Mouse (Mus musculus) frontal cortex, postnatal 36 days (tissue): ENCODE results near the gene Mcub.

ENCODE experiments used
- DNase-seq, 2 experiments: peaks; one replicate each; pipeline ENCODE4 v3.0.0; 2022; ENCODE audit warnings: low spot score in 2 of 2

The Mcub gene

GRCm38 (mm10) chr3:129969432-129970395 is at the start of gene Mcub:
TSS of gene Mcub (minus strand) at chr3:129970206.
- DNase-seq, result no peak

- no peak for DNase-seq
Measured at GRCm38 (mm10) chr3:130012943-130013342, 42.9 kb upstream of the Mcub start.

GRCm38 (mm10) chr3:130011236-130011635 is 41.2 kb upstream of the Mcub start:
- DNase-seq, result no peak

GRCm38 (mm10) chr3:130006141-130006540 is 36.1 kb upstream of the Mcub start:
- DNase-seq, result no peak

GRCm38 (mm10) chr3:130000926-130001325 is 30.9 kb upstream of the Mcub start:
- no peak for DNase-seq

GRCm38 (mm10) chr3:129998526-129998925 is 28.5 kb upstream of the Mcub start:
- peak in 1 of 2 experiments; percentile 58 for DNase-seq

- DNase-seq, result peak in 1 of 2 experiments; percentile 25
Measured at GRCm38 (mm10) chr3:129998001-129998400, 28.0 kb upstream of the Mcub start.

GRCm38 (mm10) chr3:129997324-129997723 is 27.3 kb upstream of the Mcub start:
- no peak for DNase-seq

GRCm38 (mm10) chr3:129987297-129987696 is 17.3 kb upstream of the Mcub start:
- DNase-seq, result no peak

GRCm38 (mm10) chr3:129985335-129985734 is 15.3 kb upstream of the Mcub start:
- DNase-seq, result no peak

GRCm38 (mm10) chr3:129984797-129985196 is 14.8 kb upstream of the Mcub start:
- DNase-seq, result no peak

GRCm38 (mm10) chr3:129982271-129982670 is 12.3 kb upstream of the Mcub start:
- no peak for DNase-seq

- no peak for DNase-seq
Measured at GRCm38 (mm10) chr3:129981756-129982155, 11.8 kb upstream of the Mcub start.

- DNase-seq, result no peak
Measured at GRCm38 (mm10) chr3:129979510-129979909, 9.5 kb upstream of the Mcub start.

- DNase-seq, result no peak
Measured at GRCm38 (mm10) chr3:129978716-129979115, 8.7 kb upstream of the Mcub start.

GRCm38 (mm10) chr3:129976317-129976716 is 6.3 kb upstream of the Mcub start:
- no peak for DNase-seq

GRCm38 (mm10) chr3:129970529-129971515 is 816 bp upstream of the Mcub start:
- no peak for DNase-seq

GRCm38 (mm10) chr3:129969031-129969430 is 975 bp downstream of the Mcub start:
- no peak for DNase-seq

- DNase-seq, result no peak
Measured at GRCm38 (mm10) chr3:129967874-129968273, 2.1 kb downstream of the Mcub start.

- no peak for DNase-seq
Measured at GRCm38 (mm10) chr3:129964681-129965080, 5.3 kb downstream of the Mcub start.

GRCm38 (mm10) chr3:129962533-129962932 is 7.5 kb downstream of the Mcub start:
- peak in 1 of 2 experiments; percentile 17 for DNase-seq

- no peak for DNase-seq
Measured at GRCm38 (mm10) chr3:129953296-129953695, 16.7 kb downstream of the Mcub start.
